Mouse (Mus musculus): Measurements from ENCODE around the gene Mndal. TPM values are rescaled to one million over a fixed set of nuclear protein-coding genes. Genes with fewer than 3 reads are reported as not detected.
"Not testable (repeated sequence)": the region's sequence is repeated elsewhere in the genome, so short reads cannot be mapped to it uniquely, and the experiment has no call there.

Gene Mndal
- total RNA-seq (2021), result 10 to 100 TPM; 14.9 to 16.9 TPM
- long read RNA-seq, experiment 1, partial matches to known transcripts, result 1 of 5 reads
- long read RNA-seq, experiment 1, other reads (novel, unspliced or antisense), result 4 of 5 reads
- long read RNA-seq, experiment 2, partial matches to known transcripts, result 4 of 10 reads
- long read RNA-seq, experiment 2, other reads (novel, unspliced or antisense), result 5 of 10 reads

GRCm38 (mm10) chr1:173941924-173942779 is at the start of gene Mndal, which contains the start of gene Ifi203:
Mndal (minus strand) TSS chr1:173942491.
Ifi203 (minus strand) TSS chr1:173942672.
- not testable (repeated sequence) for DNase-seq
- intact Hi-C loops (cut with DNase I), result loop anchor here (10.0 kb wide), 1 partner anchor 67 kb away; no protein-coding TSS in a partner anchor

- intact Hi-C loops (cut with DNase I); DNase-seq: not testable (repeated sequence)
Observed at GRCm38 (mm10) chr1:173982694-173983305, 40.5 kb upstream of the Mndal start, which contains the start of gene Ifi202b. Ifi202b (minus strand) TSS chr1:173982744.

GRCm38 (mm10) chr1:173981038-173981437 is 38.7 kb upstream of the Mndal start:
- DNase-seq; intact Hi-C loops (cut with DNase I): not testable (repeated sequence)

GRCm38 (mm10) chr1:173977622-173978021 is 35.3 kb upstream of the Mndal start:
- DNase-seq, result no peak
- intact Hi-C loops (cut with DNase I), result no loop called here

GRCm38 (mm10) chr1:173973111-173973510 is 30.8 kb upstream of the Mndal start:
- peak in 1 of 2 experiments; percentile 5 for DNase-seq
- intact Hi-C loops (cut with DNase I), result no loop called here

- DNase-seq; intact Hi-C loops (cut with DNase I): not testable (repeated sequence)
Observed at GRCm38 (mm10) chr1:173961491-173961890, 19.2 kb upstream of the Mndal start.

- DNase-seq; intact Hi-C loops (cut with DNase I): not testable (repeated sequence)
Observed at GRCm38 (mm10) chr1:173959998-173960397, 17.7 kb upstream of the Mndal start.

- intact Hi-C loops (cut with DNase I); DNase-seq: not testable (repeated sequence)
Observed at GRCm38 (mm10) chr1:173955839-173956527, 13.7 kb upstream of the Mndal start.

GRCm38 (mm10) chr1:173955071-173955796 is 12.9 kb upstream of the Mndal start:
- no peak for DNase-seq
- intact Hi-C loops (cut with DNase I), result no loop called here

- no peak for DNase-seq
- intact Hi-C loops (cut with DNase I), result no loop called here
Observed at GRCm38 (mm10) chr1:173953563-173953962, 11.3 kb upstream of the Mndal start.

GRCm38 (mm10) chr1:173949044-173949443 is 6.8 kb upstream of the Mndal start:
- intact Hi-C loops (cut with DNase I), result loop anchor here (10.0 kb wide), 1 partner anchor 74 kb away; no protein-coding TSS in a partner anchor
- DNase-seq, result not testable (repeated sequence)

- intact Hi-C loops (cut with DNase I), result loop anchor here (10.0 kb wide), 1 partner anchor 68 kb away; no protein-coding TSS in a partner anchor
- DNase-seq, result not testable (repeated sequence)
Observed at GRCm38 (mm10) chr1:173942780-173943066, 432 bp upstream of the Mndal start.

GRCm38 (mm10) chr1:173941522-173941921 is 769 bp downstream of the Mndal start:
- not testable (repeated sequence) for DNase-seq

GRCm38 (mm10) chr1:173919279-173919678 is 23.0 kb downstream of the Mndal start:
- intact Hi-C loops (cut with DNase I); DNase-seq: not testable (repeated sequence)

More at GRCm38 (mm10) chr1:173941522-173941921, 769 bp downstream of the Mndal start:
- intact Hi-C loops (cut with DNase I), result loop anchor here (10.0 kb wide), 1 partner anchor 67 kb away; no protein-coding TSS in a partner anchor

GRCm38 (mm10) chr1:173914559-173914958 is 27.7 kb downstream of the Mndal start:
- intact Hi-C loops (cut with DNase I), result no loop called here
- no peak for DNase-seq

- intact Hi-C loops (cut with DNase I); DNase-seq: not testable (repeated sequence)
Observed at GRCm38 (mm10) chr1:173913256-173913791, 29.0 kb downstream of the Mndal start.

- DNase-seq, result peak; percentile 10 to 20
- intact Hi-C loops (cut with DNase I), result not testable (repeated sequence)
Observed at GRCm38 (mm10) chr1:173912548-173913255, 29.6 kb downstream of the Mndal start, which contains the start of gene Ifi211. Ifi211 (minus strand) TSS chr1:173913046.

- intact Hi-C loops (cut with DNase I), result no loop called here
- no peak for DNase-seq
Observed at GRCm38 (mm10) chr1:173911808-173912464, 30.4 kb downstream of the Mndal start.
